Mouse (Mus musculus) lung, postnatal 0 days (tissue): ENCODE measurements around the gene Arl4c. TPM values are rescaled to one million over a fixed set of nuclear protein-coding genes. Genes with fewer than 3 reads are reported as not detected.

Experiments used
- ATAC-seq: fragments of 200-750 bp; cut with Nextera tagmentation; 2 replicates; pipeline ENCODE4 v1.8.0; 2017; ENCODE audit warnings: moderate library complexity
- DNase-seq: peaks from one replicate; pipeline ENCODE4 v3.0.0-alpha.2; 2016; ENCODE audit warnings: low spot score
- H3K27ac ChIP-seq: fragments of 300-500 bp; sonication (generic); 2 replicates; pipeline ENCODE4 v1.5.1; 2014; ENCODE audit warnings: antibody characterized with exemption, mild to moderate bottlenecking, low read length, mixed read lengths
- H3K27me3 ChIP-seq: fragments of 300-500 bp; sonication (generic); replicated peaks from 2 replicates; pipeline ENCODE4 v1.6.1; 2014; ENCODE audit warnings: low read length, mixed read lengths; ENCODE audit not compliant: insufficient read depth
- H3K36me3 ChIP-seq: fragments of 300-500 bp; sonication (generic); 2 replicates; pipeline ENCODE4 v1.6.1; 2014; ENCODE audit warnings: low read length, mixed read lengths; ENCODE audit not compliant: insufficient read depth
- H3K4me1 ChIP-seq: fragments of 300-500 bp; sonication (generic); 2 replicates; pipeline ENCODE4 v1.6.1; 2014; ENCODE audit warnings: antibody characterized with exemption, low read depth, low read length, mixed read lengths; ENCODE audit not compliant: insufficient read depth
- H3K4me2 ChIP-seq: fragments of 300-500 bp; sonication (generic); replicated peaks from 2 replicates; pipeline ENCODE4 v1.6.1; 2014; ENCODE audit warnings: low read depth, mild to moderate bottlenecking, low read length, moderate library complexity, mixed read lengths
- H3K4me3 ChIP-seq: fragments of 300-500 bp; sonication (generic); 2 replicates; pipeline ENCODE4 v1.5.1; 2014; ENCODE audit warnings: low read depth, low read length
- H3K9ac ChIP-seq: fragments of 300-500 bp; sonication (generic); replicated peaks from 2 replicates; pipeline ENCODE4 v1.6.1; 2014; ENCODE audit warnings: low read depth, mild to moderate bottlenecking
- H3K9me3 ChIP-seq: fragments of 300-500 bp; sonication (generic); 2 replicates; pipeline ENCODE4 v1.6.1; 2016; ENCODE audit warnings: low read length, mixed read lengths
- CTCF ChIP-seq: IDR thresholded peaks from 2 replicates; pipeline ENCODE4 v1.5.1; 2016; ENCODE audit warnings: antibody characterized with exemption, mild to moderate bottlenecking
- EP300 ChIP-seq: IDR thresholded peaks from 2 replicates; pipeline ENCODE4 v1.6.1; 2016; ENCODE audit warnings: antibody characterized with exemption, mild to moderate bottlenecking, control low read depth
- WGBS: fragments of 180-500 bp; shearing (Covaris S2); extraction: QIAGEN DNeasy Blood & Tissue Kit; methylation state at CpG from one replicate; pipeline ENCODE4 v1.1.7; 2014; 5-methylcytosine and 5-hydroxymethylcytosine counted together
- polyA plus RNA-seq: library from polyadenylated mRNA; unstranded; fragments of >200 nt; fragmentation: Nextera tagmentation; extraction: Ambion mirVana; gene quantifications from 2 replicates; pipeline ENCODE4 v1.2.1, GENCODE M21; 2015

Gene Arl4c
- polyA plus RNA-seq, 1 experiment from 2014 or later: 24.9 TPM

GRCm38 (mm10) chr1:88668353-88668752 lies 33.7 kb downstream of the Arl4c start:
- WGBS: 24% methylated on average over 7 of the region's 7 CpGs
- Histone ChIP-seq H3K4me1 (no peaks in the 10 kb centered on the region), H3K27me3 (no peaks in the 10 kb centered on the region), H3K9ac (no peak overlapping the region), H3K36me3 (no peaks in the 10 kb centered on the region), H3K4me3 (no peak overlapping the region), H3K4me2 (no peak overlapping the region), H3K9me3 (no peaks in the 10 kb centered on the region), H3K27ac (no peak overlapping the region)
- ATAC-seq: no peak
- DNase-seq: no peak
- TF ChIP-seq CTCF (no peak), EP300 (no peak)

GRCm38 (mm10) chr1:88664623-88665022 lies 37.4 kb downstream of the Arl4c start:
- H3K9ac ChIP-seq: no peak overlapping the region
- ATAC-seq (no peak), DNase-seq (no peak)
- H3K4me2 ChIP-seq: no peak overlapping the region
- H3K27me3 ChIP-seq: no peaks in the 10 kb centered on the region
- H3K36me3 ChIP-seq: no peaks in the 10 kb centered on the region
- H3K4me3 ChIP-seq: no peak overlapping the region
- no peaks in the 10 kb centered on the region for H3K9me3 ChIP-seq
- no peaks in the 10 kb centered on the region for H3K4me1 ChIP-seq
- 64% methylated on average over 3 of the region's 3 CpGs for WGBS
- no peak for TF ChIP-seq EP300
- H3K27ac ChIP-seq: no peak overlapping the region

GRCm38 (mm10) chr1:88662736-88663135 lies 39.3 kb downstream of the Arl4c start:
- H3K4me3 ChIP-seq: no peak overlapping the region
- WGBS: 38% methylated on average over 5 of the region's 5 CpGs
- 0 out of 2 replicates have a peak, but pooled peaks cover 3% of the 10 kb centered on the region for H3K4me1 ChIP-seq
- no peak overlapping the region for H3K9ac ChIP-seq
- TF ChIP-seq CTCF: no peak
- TF ChIP-seq EP300: peak; percentile 38; the same call in 1 of the 2 replicates
- no peaks in the 10 kb centered on the region for H3K36me3 ChIP-seq
- DNase-seq: peak; percentile 76
- H3K4me2 ChIP-seq: no peak overlapping the region
- ATAC-seq: peak; percentile 76
- H3K9me3 ChIP-seq: no peaks in the 10 kb centered on the region
- no peaks in the 10 kb centered on the region for H3K27me3 ChIP-seq
- H3K27ac ChIP-seq: no peak overlapping the region

- Histone ChIP-seq H3K27ac (no peak overlapping the region), H3K4me3 (no peak overlapping the region), H3K9ac (no peak overlapping the region), H3K27me3 (no peaks in the 10 kb centered on the region), H3K4me2 (no peak overlapping the region), H3K4me1 (0 out of 2 replicates have a peak, but pooled peaks cover 3% of the 10 kb centered on the region), H3K9me3 (no peaks in the 10 kb centered on the region), H3K36me3 (no peaks in the 10 kb centered on the region)
- DNase-seq (no peak), ATAC-seq (no peak)
- 87% methylated on average over 3 of the region's 3 CpGs for WGBS
- no peak for TF ChIP-seq EP300
- TF ChIP-seq CTCF: no peak
Measured at GRCm38 (mm10) chr1:88661209-88661608, 40.8 kb downstream of the Arl4c start.

- ATAC-seq (peak; percentile 37; the same call in 1 of the 2 replicates), DNase-seq (peak; percentile 51)
- TF ChIP-seq CTCF: no peak
- TF ChIP-seq EP300: no peak
- Histone ChIP-seq H3K27ac (no peak overlapping the region), H3K4me2 (no peak overlapping the region), H3K4me1 (0 out of 2 replicates have a peak, but pooled peaks cover 3% of the 10 kb centered on the region), H3K27me3 (no peaks in the 10 kb centered on the region), H3K9ac (no peak overlapping the region), H3K9me3 (no peaks in the 10 kb centered on the region), H3K36me3 (no peaks in the 10 kb centered on the region), H3K4me3 (no peak overlapping the region)
- 23% methylated on average over 6 of the region's 6 CpGs for WGBS
Measured at GRCm38 (mm10) chr1:88658290-88658857, 43.6 kb downstream of the Arl4c start.

- no peak overlapping the region for H3K27ac ChIP-seq
- no peak for DNase-seq
- WGBS: 58% methylated on average over 5 of the region's 5 CpGs
- 0 out of 2 replicates have a peak, but pooled peaks cover 3% of the 10 kb centered on the region for H3K4me1 ChIP-seq
- no peak for ATAC-seq
- H3K9ac ChIP-seq: no peak overlapping the region
- H3K36me3 ChIP-seq: no peaks in the 10 kb centered on the region
- no peaks in the 10 kb centered on the region for H3K27me3 ChIP-seq
- no peak for TF ChIP-seq EP300
- no peak for TF ChIP-seq CTCF
- H3K9me3 ChIP-seq: no peaks in the 10 kb centered on the region
- no peak overlapping the region for H3K4me3 ChIP-seq
- no peak overlapping the region for H3K4me2 ChIP-seq
Measured at GRCm38 (mm10) chr1:88656096-88656480, 45.9 kb downstream of the Arl4c start.
